Mouse (Mus musculus) stomach, postnatal 0 days (tissue): Measurements from ENCODE around the gene Trim60.

Source experiments
- CTCF ChIP-seq: IDR thresholded peaks from 2 replicates; pipeline ENCODE4 v1.5.1; 2016; ENCODE audit warnings: antibody characterized with exemption, low read depth, mild to moderate bottlenecking, moderate library complexity
- EP300 ChIP-seq: optimal IDR thresholded peaks from 2 replicates; pipeline ENCODE3; 2016; ENCODE audit warnings: antibody characterized with exemption

DNA sequence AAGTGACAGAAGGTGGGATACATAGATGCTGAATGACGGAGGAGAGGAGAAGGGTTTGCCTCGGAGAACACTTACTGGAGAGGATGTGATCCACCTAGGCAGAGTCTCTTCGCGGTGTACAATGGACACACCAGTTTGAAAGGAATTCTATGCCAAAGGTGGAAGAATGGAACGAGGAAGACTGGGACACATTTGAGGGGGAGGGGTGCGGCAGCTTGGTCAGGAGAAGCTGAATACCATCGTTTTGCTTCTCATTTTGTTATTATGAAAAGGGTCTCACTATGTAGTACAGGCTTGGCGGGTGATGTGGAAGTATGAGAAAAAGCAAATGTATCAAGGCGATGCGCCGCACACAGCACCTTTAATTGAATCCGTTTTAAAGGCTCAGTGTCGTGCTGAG, 14.7 kb upstream of the Trim60 start:
- TF ChIP-seq CTCF (no peak), EP300 (no peak)
